Mouse (Mus musculus): ENCODE results near the gene Ppp1r16b. TPM values are rescaled to one million over a fixed set of nuclear protein-coding genes. Genes with fewer than 3 reads are reported as not detected.
A peak's percentile ranks its signal among the peaks of the same experiment; 100 is the strongest.

The Ppp1r16b gene
- total RNA-seq, 2 experiments from 2014 or later, result 135 to 138 TPM

DNA sequence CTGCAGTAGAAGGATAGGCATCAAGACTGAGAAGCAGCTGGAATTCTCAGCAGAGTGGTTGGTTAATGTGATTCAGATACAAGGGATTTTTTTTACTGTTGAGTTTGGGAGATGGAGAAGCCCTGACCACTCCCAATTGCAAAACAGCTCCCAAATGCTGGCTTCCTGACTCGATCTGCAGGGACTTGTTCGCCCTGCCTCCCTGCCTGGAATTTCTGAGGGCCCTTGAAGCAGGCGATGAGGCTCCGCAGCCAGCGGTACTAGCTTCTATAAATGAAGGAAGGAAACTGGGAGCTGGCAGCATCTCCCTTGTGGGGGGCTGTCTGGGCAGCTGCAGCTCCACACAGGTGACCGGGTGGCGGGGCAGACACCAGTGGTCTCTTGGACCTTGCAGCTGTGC lies 113.2 kb downstream of the Ppp1r16b start:
- intact Hi-C loops (cut with DNase I), result no loop called here
- TF ChIP-seq CTCF (IDR thresholded peaks at IDR 0.05), result no peak
- Histone ChIP-seq H3K4me3 (no peak overlapping the region), H3K27ac (no peak overlapping the region)
- no peak for DNase-seq (ENCODE audit: extremely low spot score in 1 of 2, low spot score in 2 of 2)

DNA sequence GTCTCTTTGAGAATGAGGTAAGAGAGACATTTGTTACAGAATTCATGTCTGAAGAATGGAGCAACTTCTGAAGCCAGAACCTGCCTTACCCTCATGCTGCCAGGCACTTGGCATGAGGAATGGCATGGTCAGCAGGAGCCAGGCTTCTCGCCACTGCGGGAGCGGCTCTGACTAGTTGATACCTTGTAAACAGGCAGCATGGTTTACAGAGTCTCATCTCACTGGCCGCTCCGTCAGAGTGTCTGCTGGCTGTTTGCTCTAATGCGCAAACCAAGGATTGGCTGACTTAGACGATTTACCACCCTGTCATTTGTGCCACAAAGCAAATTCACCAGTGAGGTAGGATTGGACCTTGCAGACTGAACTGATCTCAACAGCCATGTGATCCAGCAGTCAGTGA lies 115.9 kb downstream of the Ppp1r16b start:
- H3K27ac ChIP-seq, result no peak overlapping the region
- intact Hi-C loops (cut with DNase I), result no loop called here
- DNase-seq (ENCODE audit: extremely low spot score in 1 of 2, low spot score in 2 of 2), result no peak
- no peak for TF ChIP-seq CTCF (IDR thresholded peaks at IDR 0.05)
- H3K4me3 ChIP-seq, result no peak overlapping the region

DNA sequence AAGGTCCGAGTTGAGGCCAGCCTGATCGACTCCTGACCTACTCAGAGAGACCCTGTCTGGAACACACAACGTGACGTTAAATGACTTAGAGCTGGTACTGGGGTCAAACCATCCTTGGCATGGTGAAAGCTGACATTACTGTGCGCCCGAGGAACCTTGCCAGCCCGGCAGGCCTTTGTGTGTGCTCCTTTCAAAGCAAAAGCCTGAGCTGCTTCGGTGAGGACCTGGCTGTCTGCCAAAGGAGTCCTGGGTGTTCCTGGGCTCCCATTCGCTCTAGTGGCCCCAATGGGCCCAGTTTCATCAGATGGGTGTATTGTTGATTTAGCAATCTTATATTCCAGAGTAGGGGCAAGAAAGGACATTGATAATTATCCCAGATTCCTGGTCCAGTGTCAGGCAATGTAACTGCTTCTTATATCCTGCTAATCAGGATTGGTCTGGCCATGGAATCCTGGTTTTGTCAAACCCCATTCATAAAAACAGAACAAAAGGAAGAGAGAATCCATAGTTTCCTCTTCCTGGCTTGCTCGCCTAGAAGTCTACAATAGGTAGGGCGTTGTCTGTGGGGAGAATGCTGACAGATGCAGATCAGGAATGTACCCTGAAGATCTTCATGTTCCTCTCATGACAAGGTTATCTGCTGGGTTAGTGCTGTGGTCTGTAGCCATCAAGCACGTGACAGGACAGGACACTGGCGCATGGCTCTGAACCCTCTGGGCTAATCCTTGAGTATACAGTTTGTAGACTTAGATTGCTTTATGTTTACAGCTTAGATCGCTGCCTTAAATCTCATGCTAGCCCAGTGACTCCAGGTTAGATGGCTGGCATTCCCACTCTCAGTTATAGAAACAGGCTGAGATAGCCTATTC lies 122.0 kb downstream of the Ppp1r16b start:
- no peak overlapping the region for H3K4me3 ChIP-seq
- no peak overlapping the region for H3K27ac ChIP-seq
- no peak for TF ChIP-seq CTCF (IDR thresholded peaks at IDR 0.05)
- intact Hi-C loops (cut with DNase I), result no loop called here
- DNase-seq (ENCODE audit: extremely low spot score in 1 of 2, low spot score in 2 of 2), result no peak

DNA sequence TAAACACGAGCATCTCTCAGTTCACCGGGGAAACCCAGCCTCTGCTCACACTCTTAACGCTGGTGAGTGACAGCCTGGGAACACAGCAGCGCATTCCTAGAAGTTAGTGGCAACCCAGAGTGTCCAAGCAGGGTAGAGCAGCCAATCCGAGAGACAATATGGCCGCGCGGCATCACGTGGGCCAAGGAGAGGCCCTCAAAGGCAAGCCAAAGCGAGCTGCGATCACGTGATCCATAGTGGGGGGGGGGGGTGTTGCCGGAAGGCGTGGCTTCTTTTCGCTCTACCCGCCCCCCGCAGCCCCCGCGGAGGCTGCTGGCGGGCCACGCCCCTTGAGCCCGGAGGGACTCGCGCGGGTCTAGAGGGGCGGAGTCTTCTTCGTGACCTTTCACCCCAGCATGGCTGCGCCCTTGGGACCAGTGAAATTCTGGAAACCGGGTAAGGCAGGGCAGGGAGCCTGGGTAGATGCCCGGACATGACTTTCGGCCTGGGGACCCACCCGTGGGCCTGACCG lies 129.4 kb downstream of the Ppp1r16b start, which contains the start of gene Dhx35:
Dhx35 (plus strand) TSS at position 314 of the 511 bp plus-strand sequence.
- DNase-seq (ENCODE audit: extremely low spot score in 1 of 2, low spot score in 2 of 2), result peak; percentile 88 to 94
- intact Hi-C loops (cut with DNase I), result loop anchor here (2.0 to 10.0 kb wide), 2 partner anchors 26 to 1800 kb away; partner anchors contain the start of gene Fam83d
- H3K4me3 ChIP-seq, result peak within 1 kb of the TSS; percentile 95
- TF ChIP-seq CTCF (IDR thresholded peaks at IDR 0.05), result no peak
- peak within 1 kb of the TSS; percentile 84 for H3K27ac ChIP-seq

DNA sequence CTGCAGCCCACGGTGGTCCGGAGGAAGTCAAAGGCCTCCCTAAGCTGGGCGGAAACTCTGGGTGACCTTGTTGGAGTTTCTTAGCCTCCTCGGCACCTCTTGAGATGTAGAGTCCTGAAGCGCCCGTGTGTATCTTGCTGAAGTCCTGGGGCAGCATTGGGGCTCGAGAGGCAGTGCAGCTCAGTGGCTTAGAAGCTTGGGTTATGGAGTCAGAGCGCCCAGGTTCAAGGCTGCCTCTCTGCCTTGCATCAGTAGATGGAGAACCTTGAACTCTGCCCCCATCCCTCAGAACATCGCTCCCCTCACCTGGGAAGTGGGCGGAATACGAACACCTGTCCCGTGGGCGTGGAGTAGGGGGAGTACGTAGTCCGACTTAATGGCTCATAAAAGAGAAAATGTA lies 129.8 kb downstream of the Ppp1r16b start:
- intact Hi-C loops (cut with DNase I), result loop anchor here (2.0 to 10.0 kb wide), 2 partner anchors 26 to 1800 kb away; partner anchors contain the start of gene Fam83d
- H3K4me3 ChIP-seq, result peak overlapping the region; percentile 95
- TF ChIP-seq CTCF (IDR thresholded peaks at IDR 0.05), result no peak
- peak in 1 of 2 experiments; percentile 18 for DNase-seq (ENCODE audit: extremely low spot score in 1 of 2, low spot score in 2 of 2)
- peak overlapping the region; percentile 84 for H3K27ac ChIP-seq

DNA sequence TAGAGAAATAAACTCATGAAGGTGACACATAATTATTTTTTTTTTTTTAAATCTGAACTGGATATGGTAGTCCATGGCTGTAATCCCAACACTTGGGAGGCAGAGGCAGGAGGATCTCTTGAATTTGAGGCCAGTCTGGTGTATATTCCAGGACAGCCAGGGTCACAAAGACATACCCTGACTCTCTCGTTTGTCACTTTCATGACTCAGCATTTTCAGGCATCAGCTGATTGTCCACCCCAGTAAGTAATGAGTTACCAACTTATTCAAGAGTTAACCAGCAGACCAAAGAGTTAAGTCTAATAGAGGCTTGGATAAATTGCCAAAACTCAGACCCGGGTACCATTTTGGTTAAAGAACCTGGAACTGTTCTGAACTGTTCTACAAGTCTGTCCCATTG lies 130.7 kb downstream of the Ppp1r16b start:
- H3K4me3 ChIP-seq, result no peak overlapping the region
- no peak overlapping the region for H3K27ac ChIP-seq
- DNase-seq (ENCODE audit: extremely low spot score in 1 of 2, low spot score in 2 of 2), result no peak
- intact Hi-C loops (cut with DNase I), result loop anchor here (2.0 to 10.0 kb wide), 2 partner anchors 27 to 1799 kb away; partner anchors contain the start of gene Fam83d
- no peak for TF ChIP-seq CTCF (IDR thresholded peaks at IDR 0.05)

DNA sequence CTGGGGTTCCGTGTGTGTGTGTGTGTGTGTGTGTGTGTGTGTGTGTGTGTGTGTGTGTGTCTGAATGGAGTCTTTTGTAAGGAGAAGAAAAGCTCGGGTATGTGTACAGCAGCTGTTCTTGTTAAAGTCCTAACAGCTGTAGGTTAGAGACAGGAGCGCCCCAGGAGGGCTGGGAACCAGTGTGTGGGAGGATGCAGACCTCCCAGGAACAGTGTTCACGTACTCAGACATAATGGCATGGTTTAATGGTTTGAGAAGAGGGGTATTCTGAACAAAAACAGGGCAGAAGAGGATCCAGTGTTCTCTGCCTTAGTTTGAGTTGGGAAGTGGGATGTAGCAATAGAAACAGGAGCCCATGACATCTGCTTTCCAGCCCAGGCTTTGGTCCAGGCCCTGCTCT lies 134.1 kb downstream of the Ppp1r16b start:
- Histone ChIP-seq H3K4me3 (no peak overlapping the region), H3K27ac (no peak overlapping the region)
- no peak for TF ChIP-seq CTCF (IDR thresholded peaks at IDR 0.05)
- intact Hi-C loops (cut with DNase I), result loop anchor here (10.0 kb wide), 1 partner anchor 1795 kb away; no protein-coding TSS in a partner anchor
- DNase-seq (ENCODE audit: extremely low spot score in 1 of 2, low spot score in 2 of 2), result no peak

DNA sequence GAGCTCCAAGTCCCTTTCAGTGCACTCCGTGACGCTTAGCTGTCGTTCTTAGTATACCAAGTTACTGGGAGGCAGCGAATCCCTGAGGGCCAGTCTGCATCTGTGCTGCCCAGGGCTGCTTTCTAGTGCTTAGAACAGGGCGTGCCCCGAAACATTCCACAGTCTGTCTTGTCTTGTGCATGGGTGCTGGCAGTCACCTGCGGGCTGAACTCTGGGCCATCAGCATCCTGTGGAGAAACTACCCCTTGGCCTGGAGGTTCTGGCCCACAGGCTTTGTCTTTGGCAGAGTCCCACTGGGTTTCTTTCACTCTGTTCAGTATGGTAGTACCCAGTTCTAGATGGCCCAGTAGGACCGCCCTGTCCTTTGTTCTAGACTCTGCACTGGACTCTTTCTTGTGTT lies 135.6 kb downstream of the Ppp1r16b start:
- no peak overlapping the region for H3K27ac ChIP-seq
- intact Hi-C loops (cut with DNase I), result no loop called here
- DNase-seq (ENCODE audit: extremely low spot score in 1 of 2, low spot score in 2 of 2), result no peak
- no peak for TF ChIP-seq CTCF (IDR thresholded peaks at IDR 0.05)
- H3K4me3 ChIP-seq, result no peak overlapping the region

DNA sequence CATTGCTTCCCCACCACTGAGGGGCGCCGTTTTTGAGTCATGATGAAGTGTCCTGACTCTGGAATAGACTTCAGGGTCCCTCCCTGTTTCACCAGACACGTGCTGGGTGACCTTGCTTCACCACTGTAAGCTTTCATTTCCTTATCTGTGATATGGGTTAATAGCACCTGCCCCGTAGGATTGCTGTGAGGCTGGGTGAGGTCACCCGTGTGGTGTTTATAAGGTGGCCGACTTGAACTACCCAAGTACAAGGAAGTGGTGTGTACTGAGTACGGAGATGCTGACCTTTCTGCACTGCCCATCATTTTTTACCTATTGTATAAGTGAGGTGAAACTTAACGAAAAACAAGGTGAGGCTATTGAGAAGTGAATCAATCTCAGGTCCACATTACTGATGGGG lies 138.4 kb downstream of the Ppp1r16b start:
- Histone ChIP-seq H3K4me3 (no peak overlapping the region), H3K27ac (no peak overlapping the region)
- no peak for TF ChIP-seq CTCF (IDR thresholded peaks at IDR 0.05)
- intact Hi-C loops (cut with DNase I), result no loop called here
- no peak for DNase-seq (ENCODE audit: extremely low spot score in 1 of 2, low spot score in 2 of 2)

DNA sequence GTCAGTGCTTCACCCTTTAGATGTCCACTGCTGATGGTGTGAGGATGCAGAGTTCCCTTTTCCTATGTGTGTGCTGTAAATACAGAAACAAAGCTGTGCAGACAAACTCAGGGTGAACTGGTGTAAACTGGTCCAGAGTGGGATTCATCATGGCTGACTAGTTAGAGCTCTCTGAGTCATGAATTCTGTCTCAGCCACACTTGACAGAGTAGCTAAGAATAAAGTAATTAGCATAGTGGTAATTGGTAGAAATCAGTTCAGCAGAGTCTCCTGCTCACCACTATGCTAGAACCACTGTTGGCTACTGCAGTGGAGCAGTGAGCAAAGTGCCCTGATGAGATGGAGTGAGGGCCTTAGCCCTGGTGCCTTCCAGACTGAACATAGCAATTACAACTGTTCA lies 150.5 kb downstream of the Ppp1r16b start:
- intact Hi-C loops (cut with DNase I), result no loop called here
- no peak for DNase-seq (ENCODE audit: extremely low spot score in 1 of 2, low spot score in 2 of 2)
- no peak for TF ChIP-seq CTCF (IDR thresholded peaks at IDR 0.05)
- Histone ChIP-seq H3K4me3 (no peak overlapping the region), H3K27ac (no peak overlapping the region)

Small RNA genes lying within 50 kb of the gene (microRNA-seq; reads per million reads assigned to microRNA genes)
- gene Gm26141, result 0 reads per million in 2 experiments
- 4.8 to 7.5 reads per million in 2 experiments for gene Mir3474

Other genes with a start within 250 kb of the Ppp1r16b start
- not detected for gene Adig, start 162.8 kb upstream of the Ppp1r16b start, total RNA-seq (2021)
- under 1 TPM in 1 of 2 experiments, not detected in 1; 0.52 TPM for gene Arhgap40, start 152.6 kb upstream of the Ppp1r16b start, total RNA-seq (2021)
- gene Slc32a1, start 54.6 kb upstream of the Ppp1r16b start, total RNA-seq (2021), result 10 to 100 TPM; 83.5 to 97.2 TPM
- gene Actr5, start 40.5 kb upstream of the Ppp1r16b start, total RNA-seq (2021), result 10 to 100 TPM; 11.0 to 12.4 TPM
- gene Fam83d, start 102.7 kb downstream of the Ppp1r16b start, total RNA-seq (2021), result 1 to 10 TPM; 1.2 to 1.6 TPM
- 10 to 100 TPM; 20.6 to 20.9 TPM for gene Dhx35, start 129.4 kb downstream of the Ppp1r16b start, total RNA-seq (2021)